Mouse (Mus musculus): ENCODE data around the gene Naa60. TPM values are rescaled to one million over a fixed set of nuclear protein-coding genes. Genes with fewer than 3 reads are reported as not detected.
A peak's percentile ranks its signal among the peaks of the same experiment; 100 is the strongest.

The Naa60 gene
- 34.2 and 58.4 TPM in 2 replicates for polyA plus RNA-seq (2014; fragmentation: Nextera tagmentation; extraction: Ambion mirVana)

- Histone ChIP-seq H3K9ac (ENCODE audit: low read depth, low read length) (peak within 1 kb of the TSS; percentile 63), H3K9me3 (ENCODE audit: control insufficient read depth, low read length) (no peaks in the 10 kb centered on the region), H3K36me3 (ENCODE audit: control insufficient read depth, insufficient read depth, low read length) (peaks cover 14% of the 10 kb centered on the region; the same call in 1 of the 2 replicates), H3K4me3 (ENCODE audit: low read length) (peak within 1 kb of the TSS; percentile 57), H3K4me2 (replicated peaks; ENCODE audit: low read depth, low read length) (peak within 1 kb of the TSS; percentile 62), H3K4me1 (ENCODE audit: control insufficient read depth, insufficient read depth, low read length) (0 out of 2 replicates have a peak, but pooled peaks cover 8% of the 10 kb centered on the region), H3K27ac (ENCODE audit: low read depth, low read length) (peak within 1 kb of the TSS; percentile 31; the same call in 1 of the 2 replicates), H3K27me3 (ENCODE audit: control insufficient read depth, insufficient read depth, low read length) (no peaks in the 10 kb centered on the region)
- peak; percentile 99 for ATAC-seq (ENCODE audit: low FRiP score, low TSS enrichment)
- WGBS, result 4% methylated on average over 47 of the region's 47 CpGs
These were observed at the start of gene Naa60 for GRCm38 (mm10) chr16:3872216-3873047. Naa60 (plus strand) TSS chr16:3872375.

GRCm38 (mm10) chr16:3828021-3828420, 44.2 kb upstream of the Naa60 start:
- ATAC-seq (ENCODE audit: low FRiP score, low TSS enrichment), result no peak
- Histone ChIP-seq H3K9me3 (ENCODE audit: control insufficient read depth, low read length) (no peaks in the 10 kb centered on the region), H3K36me3 (ENCODE audit: control insufficient read depth, insufficient read depth, low read length) (no peaks in the 10 kb centered on the region), H3K27me3 (ENCODE audit: control insufficient read depth, insufficient read depth, low read length) (no peaks in the 10 kb centered on the region), H3K27ac (ENCODE audit: low read depth, low read length) (no peak overlapping the region), H3K4me3 (ENCODE audit: low read length) (no peak overlapping the region), H3K4me2 (replicated peaks; ENCODE audit: low read depth, low read length) (no peak overlapping the region), H3K9ac (ENCODE audit: low read depth, low read length) (no peak overlapping the region), H3K4me1 (ENCODE audit: control insufficient read depth, insufficient read depth, low read length) (no peaks in the 10 kb centered on the region)
- WGBS, result 46% methylated on average over 3 of the region's 3 CpGs

GRCm38 (mm10) chr16:3829727-3830126, 42.4 kb upstream of the Naa60 start:
- Histone ChIP-seq H3K4me2 (replicated peaks; ENCODE audit: low read depth, low read length) (no peak overlapping the region), H3K9ac (ENCODE audit: low read depth, low read length) (no peak overlapping the region)
- 84% methylated on average over 2 of the region's 2 CpGs for WGBS

GRCm38 (mm10) chr16:3830588-3831109, 41.5 kb upstream of the Naa60 start, which contains the start of gene Olfr15:
Olfr15 (plus strand) TSS chr16:3830878.
- H3K9me3 ChIP-seq (ENCODE audit: control insufficient read depth, low read length), result no peaks in the 10 kb centered on the region
- no peaks in the 10 kb centered on the region for H3K36me3 ChIP-seq (ENCODE audit: control insufficient read depth, insufficient read depth, low read length)
- H3K4me1 ChIP-seq (ENCODE audit: control insufficient read depth, insufficient read depth, low read length), result no peaks in the 10 kb centered on the region
- no peak within 1 kb of the TSS for H3K27ac ChIP-seq (ENCODE audit: low read depth, low read length)
- no peak within 1 kb of the TSS for H3K9ac ChIP-seq (ENCODE audit: low read depth, low read length)
- no peaks in the 10 kb centered on the region for H3K27me3 ChIP-seq (ENCODE audit: control insufficient read depth, insufficient read depth, low read length)
- no peak for ATAC-seq (ENCODE audit: low FRiP score, low TSS enrichment)
- no peak within 1 kb of the TSS for H3K4me3 ChIP-seq (ENCODE audit: low read length)
- H3K4me2 ChIP-seq (replicated peaks; ENCODE audit: low read depth, low read length), result no peak within 1 kb of the TSS

More at GRCm38 (mm10) chr16:3829727-3830126, 42.4 kb upstream of the Naa60 start:
- Histone ChIP-seq H3K4me3 (ENCODE audit: low read length) (no peak overlapping the region), H3K4me1 (ENCODE audit: control insufficient read depth, insufficient read depth, low read length) (no peaks in the 10 kb centered on the region), H3K27me3 (ENCODE audit: control insufficient read depth, insufficient read depth, low read length) (no peaks in the 10 kb centered on the region), H3K9me3 (ENCODE audit: control insufficient read depth, low read length) (no peaks in the 10 kb centered on the region), H3K36me3 (ENCODE audit: control insufficient read depth, insufficient read depth, low read length) (no peaks in the 10 kb centered on the region), H3K27ac (ENCODE audit: low read depth, low read length) (no peak overlapping the region)
- ATAC-seq (ENCODE audit: low FRiP score, low TSS enrichment), result no peak

GRCm38 (mm10) chr16:3835461-3835860, 36.7 kb upstream of the Naa60 start:
- H3K9ac ChIP-seq (ENCODE audit: low read depth, low read length), result no peak overlapping the region
- no peaks in the 10 kb centered on the region for H3K27me3 ChIP-seq (ENCODE audit: control insufficient read depth, insufficient read depth, low read length)
- H3K4me1 ChIP-seq (ENCODE audit: control insufficient read depth, insufficient read depth, low read length), result no peaks in the 10 kb centered on the region
- no peak overlapping the region for H3K4me2 ChIP-seq (replicated peaks; ENCODE audit: low read depth, low read length)
- H3K36me3 ChIP-seq (ENCODE audit: control insufficient read depth, insufficient read depth, low read length), result no peaks in the 10 kb centered on the region
- no peak for ATAC-seq (ENCODE audit: low FRiP score, low TSS enrichment)
- H3K4me3 ChIP-seq (ENCODE audit: low read length), result no peak overlapping the region
- H3K27ac ChIP-seq (ENCODE audit: low read depth, low read length), result no peak overlapping the region
- 84% methylated on average over 2 of the region's 2 CpGs for WGBS
- no peaks in the 10 kb centered on the region for H3K9me3 ChIP-seq (ENCODE audit: control insufficient read depth, low read length)

- Histone ChIP-seq H3K4me1 (ENCODE audit: control insufficient read depth, insufficient read depth, low read length) (no peaks in the 10 kb centered on the region), H3K4me3 (ENCODE audit: low read length) (no peak overlapping the region), H3K36me3 (ENCODE audit: control insufficient read depth, insufficient read depth, low read length) (no peaks in the 10 kb centered on the region), H3K4me2 (replicated peaks; ENCODE audit: low read depth, low read length) (no peak overlapping the region), H3K9me3 (ENCODE audit: control insufficient read depth, low read length) (no peaks in the 10 kb centered on the region), H3K27ac (ENCODE audit: low read depth, low read length) (no peak overlapping the region), H3K9ac (ENCODE audit: low read depth, low read length) (no peak overlapping the region), H3K27me3 (ENCODE audit: control insufficient read depth, insufficient read depth, low read length) (no peaks in the 10 kb centered on the region)
- WGBS, result 37% methylated on average over 17 of the region's 17 CpGs
- peak; percentile 76 for ATAC-seq (ENCODE audit: low FRiP score, low TSS enrichment)
These were observed 32.9 kb upstream of the Naa60 start for GRCm38 (mm10) chr16:3839157-3839885.

- no peak overlapping the region for H3K9ac ChIP-seq (ENCODE audit: low read depth, low read length)
- no peaks in the 10 kb centered on the region for H3K36me3 ChIP-seq (ENCODE audit: control insufficient read depth, insufficient read depth, low read length)
- H3K9me3 ChIP-seq (ENCODE audit: control insufficient read depth, low read length), result no peaks in the 10 kb centered on the region
- H3K4me1 ChIP-seq (ENCODE audit: control insufficient read depth, insufficient read depth, low read length), result no peaks in the 10 kb centered on the region
- no peak overlapping the region for H3K27ac ChIP-seq (ENCODE audit: low read depth, low read length)
- no peaks in the 10 kb centered on the region for H3K27me3 ChIP-seq (ENCODE audit: control insufficient read depth, insufficient read depth, low read length)
- no peak overlapping the region for H3K4me3 ChIP-seq (ENCODE audit: low read length)
- H3K4me2 ChIP-seq (replicated peaks; ENCODE audit: low read depth, low read length), result no peak overlapping the region
- ATAC-seq (ENCODE audit: low FRiP score, low TSS enrichment), result no peak
- 38% methylated on average over 4 of the region's 4 CpGs for WGBS
These were observed 29.2 kb upstream of the Naa60 start for GRCm38 (mm10) chr16:3842989-3843388.

GRCm38 (mm10) chr16:3843796-3844195, 28.4 kb upstream of the Naa60 start:
- Histone ChIP-seq H3K9me3 (ENCODE audit: control insufficient read depth, low read length) (no peaks in the 10 kb centered on the region), H3K27me3 (ENCODE audit: control insufficient read depth, insufficient read depth, low read length) (no peaks in the 10 kb centered on the region), H3K27ac (ENCODE audit: low read depth, low read length) (no peak overlapping the region), H3K36me3 (ENCODE audit: control insufficient read depth, insufficient read depth, low read length) (no peaks in the 10 kb centered on the region), H3K4me1 (ENCODE audit: control insufficient read depth, insufficient read depth, low read length) (no peaks in the 10 kb centered on the region), H3K4me2 (replicated peaks; ENCODE audit: low read depth, low read length) (no peak overlapping the region), H3K9ac (ENCODE audit: low read depth, low read length) (no peak overlapping the region), H3K4me3 (ENCODE audit: low read length) (no peak overlapping the region)
- WGBS, result 63% methylated on average over 1 of the region's 1 CpGs
- no peak for ATAC-seq (ENCODE audit: low FRiP score, low TSS enrichment)
